Mouse (Mus musculus) ovary, adult 18-20 months (tissue): ENCODE results near the gene Gm28230.

Source experiments
- DNase-seq: peaks from one replicate; pipeline ENCODE4 v3.0.0; 2022; ENCODE audit warnings: low spot score, mixed read lengths

The Gm28230 gene

GRCm38 (mm10) chr2:74703720-74704392, 22.7 kb upstream of the Gm28230 start:
- DNase-seq = no peak

- DNase-seq = peak; percentile 72
Measured at GRCm38 (mm10) chr2:74704393-74704998, 22.0 kb upstream of the Gm28230 start, which contains the start of gene Hoxd8. TSS of gene Hoxd8 (plus strand) at chr2:74704615.

DNA sequence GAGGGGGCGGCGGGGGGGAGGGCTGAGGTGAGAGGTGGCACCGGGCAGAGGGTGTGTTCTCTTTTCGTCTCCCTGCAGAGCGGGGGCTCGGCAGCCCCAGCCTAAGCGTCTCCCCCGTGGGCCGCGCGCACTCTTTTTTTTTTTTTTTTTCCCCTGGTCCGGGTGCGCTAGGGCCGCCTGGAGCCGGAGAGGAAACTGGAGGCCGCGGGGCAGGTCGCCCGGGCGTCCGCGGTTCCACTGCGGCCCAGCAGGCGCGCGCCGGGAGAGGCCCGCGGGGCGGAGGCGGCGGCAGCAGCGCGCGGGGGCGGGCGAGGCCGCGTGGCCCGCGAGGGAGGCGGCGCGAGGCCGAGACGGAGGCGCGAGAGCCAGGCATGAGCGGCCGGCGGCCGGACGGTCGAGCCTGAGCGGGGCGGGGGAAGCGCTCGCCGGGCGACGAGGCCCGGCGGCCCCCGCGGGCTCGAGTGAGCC, 21.5 kb upstream of the Gm28230 start:
- no peak for DNase-seq

DNA sequence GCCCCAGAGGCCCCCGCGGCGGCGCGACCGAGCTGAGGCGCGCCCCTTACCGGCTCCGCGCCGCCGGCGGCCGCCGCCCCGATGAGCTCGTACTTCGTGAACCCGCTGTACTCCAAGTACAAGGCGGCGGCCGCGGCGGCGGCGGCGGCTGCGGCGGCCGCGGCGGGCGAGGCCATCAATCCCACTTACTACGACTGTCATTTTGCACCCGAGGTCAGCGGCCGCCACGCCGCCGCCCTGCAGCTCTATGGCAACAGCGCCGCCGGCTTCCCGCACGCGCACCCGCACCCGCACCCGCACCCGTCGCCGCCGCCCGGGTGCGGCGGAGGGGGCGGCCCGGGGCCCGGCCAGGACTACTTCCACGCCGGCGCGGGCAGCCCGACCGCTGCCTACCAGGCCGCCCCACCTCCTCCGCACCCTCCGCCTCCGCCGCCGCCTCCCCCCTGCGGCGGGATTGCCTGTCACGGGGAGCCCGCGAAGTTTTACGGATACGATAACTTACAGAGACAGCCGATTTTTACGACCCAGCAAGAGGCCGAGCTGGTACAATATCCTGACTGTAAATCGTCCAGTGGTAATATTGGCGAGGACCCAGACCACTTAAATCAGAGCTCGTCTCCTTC, 20.9 kb upstream of the Gm28230 start:
- DNase-seq = no peak

- no peak for DNase-seq
Measured at GRCm38 (mm10) chr2:74706393-74706960, 20.1 kb upstream of the Gm28230 start.

GRCm38 (mm10) chr2:74707599-74707998, 18.9 kb upstream of the Gm28230 start:
- DNase-seq = no peak

- no peak for DNase-seq
Measured at GRCm38 (mm10) chr2:74708676-74709075, 17.9 kb upstream of the Gm28230 start.

DNA sequence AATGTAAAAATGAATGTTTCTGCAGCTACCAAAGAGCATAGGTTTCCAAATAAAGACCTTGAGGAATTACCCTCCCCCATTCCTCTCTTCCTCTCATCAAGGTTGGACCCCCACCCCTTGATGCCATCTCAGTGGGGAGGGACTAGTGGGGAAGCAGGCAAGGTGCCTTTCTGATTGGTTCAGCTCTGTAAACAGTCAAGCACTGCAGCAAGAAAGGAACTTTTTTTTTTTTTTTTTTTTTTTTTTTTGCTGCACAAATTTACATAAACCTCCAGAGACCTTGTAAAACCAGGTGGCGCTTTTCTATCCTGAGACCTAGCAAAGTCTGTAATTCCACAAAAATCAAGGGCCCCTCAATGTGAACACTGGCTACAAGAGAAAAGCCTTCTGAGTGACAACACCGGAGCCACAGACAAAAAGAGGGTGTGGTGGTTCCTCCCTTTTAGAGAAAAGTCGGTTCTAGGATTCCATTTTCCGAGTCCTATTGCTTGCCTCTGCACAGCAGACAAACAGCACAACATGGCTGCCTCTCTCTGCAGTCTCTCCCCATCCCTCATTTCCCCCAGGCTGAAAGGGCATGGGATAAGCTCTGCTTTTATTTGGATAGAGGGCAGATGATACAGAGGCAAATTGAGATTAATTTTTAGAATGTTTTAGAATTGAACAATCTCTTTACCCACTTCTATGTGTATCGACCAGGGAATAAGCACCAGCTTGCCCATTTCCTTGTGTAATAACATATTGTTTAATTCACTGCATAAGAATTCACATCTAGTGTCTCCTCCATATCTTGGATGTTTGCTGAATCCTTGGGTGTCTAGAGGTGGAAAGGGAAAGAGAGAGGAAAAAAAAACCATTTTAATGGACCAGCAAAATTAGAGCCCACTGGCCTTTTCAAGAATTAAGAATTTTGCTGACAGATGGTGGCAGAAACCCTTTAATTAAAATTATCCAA, 16.8 kb upstream of the Gm28230 start:
- no peak for DNase-seq

GRCm38 (mm10) chr2:74710929-74711543, 15.5 kb upstream of the Gm28230 start:
- no peak for DNase-seq

GRCm38 (mm10) chr2:74711721-74712621, 14.6 kb upstream of the Gm28230 start, which contains the start of the genes Hoxd3 and Hoxd4:
TSS of gene Hoxd3 (plus strand) at chr2:74711927.
TSS of gene Hoxd4 (plus strand) at chr2:74711929.
- DNase-seq = no peak

- DNase-seq = no peak
Measured at GRCm38 (mm10) chr2:74713239-74714150, 13.0 kb upstream of the Gm28230 start.

DNA sequence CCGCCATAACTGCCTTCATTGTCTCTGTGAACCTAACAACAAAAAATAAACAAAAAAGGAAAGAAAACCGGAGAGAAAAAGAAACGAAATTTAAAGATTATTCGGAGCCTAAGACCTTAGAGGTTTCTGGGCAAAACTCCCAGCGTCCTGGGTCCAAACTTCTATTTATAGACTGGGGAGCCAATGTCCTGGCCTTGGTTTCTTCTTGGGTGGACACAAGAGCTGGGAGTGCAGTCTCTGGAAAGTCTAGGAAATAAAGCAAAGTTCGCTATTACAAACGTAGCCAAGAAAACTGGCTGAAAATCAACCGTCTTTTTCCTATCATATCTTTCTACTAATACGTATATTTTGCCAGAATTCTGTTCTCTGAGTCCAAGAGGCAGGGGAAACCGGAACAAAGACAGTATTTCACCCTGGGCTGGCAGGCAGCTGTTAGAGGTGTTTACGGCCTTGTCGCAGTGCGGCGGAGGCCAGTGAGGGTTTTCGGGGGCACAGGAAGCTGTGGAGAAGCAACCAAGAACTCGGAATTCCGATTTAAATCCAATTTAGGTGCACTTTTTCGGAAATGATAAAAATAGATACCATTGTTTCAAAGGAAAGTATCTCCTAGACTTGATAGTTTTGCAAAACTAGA, 12.3 kb upstream of the Gm28230 start:
- no peak for DNase-seq

GRCm38 (mm10) chr2:74714881-74715280, 11.6 kb upstream of the Gm28230 start:
- no peak for DNase-seq

- peak; percentile 86 for DNase-seq
Measured at GRCm38 (mm10) chr2:74715504-74716241, 10.9 kb upstream of the Gm28230 start.

- no peak for DNase-seq
Measured at GRCm38 (mm10) chr2:74720384-74720783, 6.1 kb upstream of the Gm28230 start.

GRCm38 (mm10) chr2:74720955-74721491, 5.5 kb upstream of the Gm28230 start:
- no peak for DNase-seq

DNA sequence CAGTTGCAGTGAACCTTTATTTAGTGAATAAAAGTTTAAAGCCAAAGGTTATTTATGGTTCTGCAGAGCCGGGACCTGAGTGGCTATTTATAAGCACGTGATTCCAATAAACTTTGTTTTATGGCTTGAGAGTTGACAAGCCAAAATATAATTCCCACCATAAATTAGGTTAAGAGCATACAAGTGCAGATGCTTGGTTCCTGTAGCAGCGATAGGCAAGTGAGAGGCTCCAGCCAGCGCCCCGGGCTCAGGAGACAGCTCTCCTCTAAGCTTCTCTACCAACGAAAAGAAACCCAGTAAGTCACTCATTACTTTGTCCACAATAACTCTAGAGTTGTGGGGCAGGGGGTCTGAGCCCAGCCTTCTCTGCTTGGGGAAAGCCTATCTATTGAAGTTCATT, 4.6 kb upstream of the Gm28230 start:
- DNase-seq = no peak
